Mouse (Mus musculus) natural killer cell, adult 2 months (primary cell): Measurements from ENCODE around the gene Slc22a3.

ENCODE experiments used
- DNase-seq, 2 experiments: peaks; one replicate each; pipeline ENCODE4 v3.0.0; 2022; ENCODE audit warnings: low spot score in 2 of 2

Slc22a3 gene

DNA sequence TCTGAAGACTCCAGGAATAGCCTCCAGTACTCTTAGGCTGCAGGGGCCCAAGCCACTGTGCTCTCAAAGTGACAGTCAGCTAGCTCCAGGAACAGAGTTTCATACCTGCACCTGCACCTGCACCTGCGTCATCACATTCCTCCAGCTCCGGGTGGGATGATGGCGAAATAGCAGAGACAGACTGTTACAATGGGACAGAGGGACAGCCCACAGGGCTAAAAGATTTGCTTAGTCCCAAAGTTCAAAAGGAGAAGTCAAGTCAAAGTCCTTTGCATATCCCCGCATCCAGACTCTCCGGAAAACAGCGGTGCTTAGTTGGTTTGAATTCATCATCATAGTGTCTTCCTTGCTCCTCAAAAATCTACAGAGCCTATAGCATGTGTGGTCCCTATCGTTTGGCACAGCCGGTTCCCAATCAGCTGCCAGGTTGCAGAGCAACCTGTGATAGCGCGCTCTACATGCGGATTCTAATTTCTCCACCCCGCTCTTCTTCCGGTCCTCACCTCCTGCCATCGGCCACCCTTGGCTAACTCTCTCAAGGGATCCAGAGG is at the start of gene Slc22a3:
Gene Slc22a3, minus strand, starts transcription at position 51 of the 551 bp plus-strand sequence.
- no peak for DNase-seq

DNA sequence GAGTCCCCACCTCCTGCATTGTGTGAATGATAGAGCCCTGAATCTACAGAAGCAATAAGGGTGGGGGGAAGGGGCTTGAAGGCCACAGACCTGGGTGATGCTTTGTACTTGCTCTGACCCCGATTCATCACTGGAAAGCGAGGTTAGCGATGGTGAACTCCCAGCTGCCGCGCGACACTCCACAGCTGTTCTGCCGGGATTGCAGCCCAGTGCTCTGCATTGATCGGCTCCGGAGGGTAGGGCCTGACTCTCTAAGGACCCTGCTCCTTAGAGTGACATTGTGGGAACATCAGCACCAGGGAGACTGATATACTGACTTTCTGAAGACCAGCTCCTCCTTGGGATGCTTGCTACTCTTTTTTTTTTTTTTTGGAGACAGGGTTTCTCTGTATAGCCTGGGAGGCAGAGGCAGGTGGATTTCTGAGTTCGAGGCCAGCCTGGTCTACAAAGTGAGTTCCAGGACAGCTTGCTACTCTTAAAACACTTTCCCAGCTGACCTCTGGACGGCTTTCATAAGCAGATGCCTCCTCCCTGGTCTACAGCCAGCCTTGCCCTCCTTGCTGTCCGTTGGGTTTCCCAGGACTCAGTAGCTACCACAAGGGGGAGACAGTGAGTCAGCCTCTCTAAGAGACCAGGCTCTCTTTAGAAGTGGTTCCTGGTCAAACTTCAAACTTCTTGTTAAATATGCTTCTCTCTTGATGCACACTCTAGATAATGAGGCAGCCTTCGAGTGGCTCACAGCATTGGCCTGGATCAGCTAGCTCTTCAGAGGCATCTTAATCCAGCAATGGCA is 27.0 kb upstream of the Slc22a3 start:
- DNase-seq: peak; percentile 48 to 50

DNA sequence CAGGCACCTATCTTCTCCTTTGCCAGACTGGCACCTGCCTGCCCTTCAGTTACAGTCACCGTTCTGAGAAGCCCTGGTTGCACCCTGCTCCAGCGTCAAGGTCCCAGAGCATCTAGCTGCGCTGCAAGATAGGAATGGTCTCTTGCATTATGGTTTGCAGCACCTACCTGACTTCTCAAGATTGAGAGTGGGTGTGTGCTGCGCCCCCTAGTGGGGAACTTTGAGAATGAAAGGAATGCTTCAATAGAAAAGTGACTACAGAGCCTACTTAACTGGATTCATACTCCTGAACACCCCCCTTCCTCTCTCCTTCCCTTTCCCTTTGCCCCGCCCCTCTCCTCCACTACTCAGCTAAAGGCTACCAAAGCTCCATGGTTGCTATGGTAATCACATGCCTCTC is 24.6 kb upstream of the Slc22a3 start:
- DNase-seq: peak; percentile 31 to 40

DNA sequence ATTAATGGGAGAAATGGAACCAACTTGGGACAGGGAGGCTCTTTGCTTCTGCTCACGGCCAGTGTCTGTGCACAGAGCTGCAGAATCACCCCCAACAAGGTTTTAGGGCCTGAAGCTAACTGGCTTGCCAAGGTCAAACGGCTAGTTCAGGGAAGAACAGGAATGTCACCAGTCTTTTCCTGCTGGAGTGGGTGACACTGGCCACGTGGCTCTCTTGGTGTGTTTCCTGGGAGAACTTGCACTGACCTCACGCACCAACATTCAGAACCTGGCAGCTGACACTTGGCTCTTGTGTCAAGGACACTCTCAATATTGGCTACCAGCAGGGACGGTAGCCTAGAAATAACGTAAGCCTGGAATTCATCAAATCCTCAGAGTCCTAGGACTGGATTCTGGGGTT is 22.6 kb upstream of the Slc22a3 start:
- no peak for DNase-seq

DNA sequence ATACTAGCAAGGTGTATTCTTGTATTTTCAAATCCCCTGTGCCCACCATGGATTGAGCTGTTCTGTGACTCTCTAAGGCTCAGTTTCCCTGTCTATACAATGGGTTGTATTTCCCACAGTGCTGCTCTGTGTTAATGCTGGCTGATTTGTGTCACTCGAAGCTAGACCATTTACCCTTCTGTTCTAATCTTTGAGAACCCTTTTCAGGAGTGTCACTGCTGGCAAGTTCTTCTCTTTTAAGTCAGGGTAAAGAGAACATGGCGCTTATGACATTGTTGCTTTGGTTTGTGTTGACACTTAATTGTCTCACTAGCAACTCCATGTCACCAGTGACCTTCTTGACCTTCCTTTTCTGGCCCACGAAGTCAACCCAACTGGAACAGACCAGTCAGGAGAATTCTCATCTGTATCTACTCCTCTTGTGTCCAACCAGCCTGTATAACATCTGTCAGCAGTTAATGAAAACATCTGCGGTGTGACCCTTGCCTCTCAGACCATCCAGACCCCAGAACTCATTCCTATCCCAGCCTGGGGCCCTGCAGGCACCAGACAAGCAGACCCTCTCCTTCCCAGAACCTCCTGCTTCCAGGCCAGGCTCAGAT is 22.0 kb upstream of the Slc22a3 start:
- DNase-seq: no peak

DNA sequence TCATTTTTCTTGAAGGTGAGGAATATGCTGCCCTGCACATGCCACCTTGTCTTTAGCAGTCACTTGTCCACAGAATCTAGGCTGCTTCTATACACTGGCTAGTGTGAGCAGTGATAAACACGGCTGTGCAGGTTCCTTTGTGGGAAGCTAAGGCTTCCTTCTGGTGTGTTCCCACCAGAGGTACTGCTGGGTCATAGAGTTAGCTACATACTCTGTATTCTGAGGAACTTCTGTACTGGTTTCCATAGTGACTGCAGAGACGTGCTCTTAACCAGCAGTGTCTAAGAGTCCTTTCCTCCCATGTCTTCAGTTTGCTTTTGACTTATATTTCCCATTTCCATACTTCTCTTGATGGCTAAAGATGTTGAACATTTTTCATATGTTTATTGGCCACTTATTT is 11.6 kb upstream of the Slc22a3 start:
- DNase-seq: no peak

DNA sequence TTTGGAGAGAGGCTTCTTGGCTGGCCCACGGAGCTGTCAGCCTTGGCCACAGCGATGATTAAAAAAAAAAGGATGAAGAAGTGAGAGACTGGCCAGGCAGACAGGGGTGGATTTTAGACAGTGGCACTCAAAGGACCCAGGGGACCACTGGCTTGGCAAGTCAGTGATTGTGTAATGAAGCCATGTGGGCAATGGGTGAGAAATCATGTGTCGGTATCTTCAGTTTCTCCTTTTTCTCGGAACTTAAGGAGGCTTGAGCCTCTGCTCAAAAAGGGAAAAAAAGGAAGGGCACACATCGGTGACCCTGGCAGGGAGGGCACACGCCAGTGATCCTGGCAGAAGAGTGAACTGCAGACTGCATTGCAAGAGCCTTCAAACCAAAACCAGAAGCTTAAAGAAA is 10.7 kb upstream of the Slc22a3 start:
- no peak for DNase-seq

DNA sequence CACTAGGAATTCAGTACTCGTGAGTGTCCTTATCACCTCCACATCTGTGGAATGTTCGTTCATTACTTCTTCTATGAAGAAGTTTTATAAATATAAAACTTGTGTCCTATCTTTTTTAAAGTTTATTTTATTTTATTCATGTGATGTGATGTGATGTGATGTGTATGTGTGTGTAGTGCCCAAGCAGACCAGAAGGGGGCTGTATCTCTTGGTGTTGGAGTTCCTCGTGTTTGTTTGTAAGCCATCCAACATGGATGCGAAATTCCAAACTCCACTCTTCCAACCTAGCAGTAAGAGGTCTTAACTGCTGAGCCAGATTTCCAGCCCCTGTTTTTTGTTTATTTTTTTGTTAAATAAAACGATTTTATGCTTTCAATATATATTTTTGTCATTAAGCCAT is 6.5 kb upstream of the Slc22a3 start:
- DNase-seq: no peak

DNA sequence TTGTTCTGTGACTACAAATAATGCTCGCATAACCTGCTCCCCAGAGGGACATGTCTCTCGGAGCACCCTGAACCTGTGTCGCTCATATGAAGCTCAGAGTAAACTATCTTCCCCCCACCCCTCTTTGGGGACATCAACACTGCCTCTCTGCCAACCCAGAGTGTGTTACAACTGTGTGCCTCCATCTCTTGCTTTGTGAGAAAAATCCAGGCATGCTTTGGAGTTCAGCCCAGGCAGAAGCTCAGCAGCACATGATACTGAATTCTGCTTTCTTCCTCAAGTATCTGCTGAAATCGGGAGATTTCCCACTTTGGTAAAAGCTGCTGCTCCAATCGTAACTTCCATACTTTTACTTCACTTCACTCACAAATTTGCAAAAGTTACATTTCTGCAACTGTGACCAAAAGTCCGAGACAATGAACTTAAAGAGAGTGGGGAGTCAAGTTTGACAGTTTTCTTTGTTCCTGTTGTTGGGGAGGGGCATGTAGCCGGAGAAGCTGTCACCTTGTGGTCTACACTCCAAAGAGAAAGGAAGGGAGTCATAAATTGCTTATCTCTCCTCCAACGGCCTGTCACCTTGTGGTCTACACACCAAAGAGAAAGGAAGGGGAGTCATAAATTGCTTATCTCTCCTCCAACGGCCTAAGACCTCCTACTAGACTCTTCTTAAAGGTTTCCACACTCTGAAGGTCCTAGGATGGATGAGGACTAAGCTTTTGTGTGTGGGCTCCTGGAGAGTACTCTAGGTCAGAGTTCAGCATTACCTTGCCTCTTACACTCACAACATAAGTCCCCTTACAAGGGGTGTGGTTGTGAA is 5.8 kb upstream of the Slc22a3 start:
- DNase-seq: no peak

DNA sequence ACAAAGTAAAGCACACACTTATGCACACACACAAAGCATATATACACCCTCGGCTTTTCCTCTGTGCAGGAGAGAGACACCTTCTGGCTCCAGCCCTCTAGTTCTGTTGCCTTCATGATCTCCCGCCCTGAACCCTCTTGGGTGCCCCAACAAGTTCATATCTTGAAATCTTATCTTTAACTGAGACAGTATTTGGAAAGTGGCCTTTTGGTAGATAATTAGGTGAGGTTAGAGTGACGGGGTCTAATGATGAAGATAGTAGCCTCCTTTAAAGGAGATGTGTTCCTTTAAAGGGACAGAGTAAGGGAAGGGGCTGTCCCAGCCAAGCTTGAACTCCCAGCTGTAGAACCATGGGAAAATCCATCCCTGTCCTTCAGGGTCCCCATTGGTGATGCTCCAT is 3.7 kb upstream of the Slc22a3 start:
- no peak for DNase-seq

DNA sequence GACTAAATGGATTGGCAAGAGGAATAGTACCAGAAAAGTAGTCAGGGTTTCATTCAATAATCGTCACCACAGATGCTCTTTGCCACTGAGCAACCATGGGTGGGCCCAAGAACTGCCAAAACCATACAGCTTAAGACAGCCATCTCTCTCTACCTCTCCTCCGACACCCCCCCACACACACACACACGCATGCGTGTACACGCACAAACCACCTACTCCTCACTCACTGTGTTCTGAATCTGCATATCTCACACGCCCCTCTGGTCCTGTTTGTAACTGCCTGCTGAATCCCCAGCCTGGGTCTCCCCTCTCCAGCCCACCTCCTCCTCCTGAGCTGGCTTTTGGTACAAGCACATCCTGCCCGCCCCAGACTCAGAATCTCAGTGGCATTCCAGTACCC is 872 bp upstream of the Slc22a3 start:
- DNase-seq: no peak

DNA sequence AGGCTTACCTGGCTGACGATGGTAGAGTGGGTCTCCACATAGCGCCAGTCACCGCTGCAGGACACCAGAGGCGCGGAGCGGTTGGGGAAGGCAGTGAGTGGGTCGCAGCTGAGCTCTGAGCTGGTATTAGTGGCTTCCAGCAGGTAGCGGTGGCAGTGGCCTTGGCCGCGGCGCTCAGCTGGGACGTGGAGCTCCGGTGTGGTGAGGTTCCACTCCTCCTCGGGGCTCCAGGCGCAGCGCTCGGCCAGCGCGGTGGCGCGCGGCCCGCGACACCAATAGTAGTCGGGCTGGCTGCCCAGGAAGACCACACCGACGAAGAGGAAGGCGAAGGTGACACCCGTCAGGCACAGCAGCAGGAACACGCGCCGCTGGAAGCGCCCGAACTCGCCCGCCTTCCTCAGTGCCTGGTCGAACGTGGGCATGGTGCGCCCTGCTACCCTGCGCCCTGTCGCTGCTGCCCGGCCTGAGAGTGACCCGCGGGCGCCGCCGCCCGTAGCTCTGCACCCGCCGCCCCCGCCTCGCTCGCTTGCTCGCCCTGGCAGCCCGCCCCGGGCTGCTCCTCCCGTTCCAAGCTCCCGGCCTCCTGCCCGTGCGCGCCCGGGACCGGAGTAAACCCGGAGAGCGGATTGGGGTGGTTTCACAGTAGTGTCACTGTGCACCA is 471 bp downstream of the Slc22a3 start:
- no peak for DNase-seq

DNA sequence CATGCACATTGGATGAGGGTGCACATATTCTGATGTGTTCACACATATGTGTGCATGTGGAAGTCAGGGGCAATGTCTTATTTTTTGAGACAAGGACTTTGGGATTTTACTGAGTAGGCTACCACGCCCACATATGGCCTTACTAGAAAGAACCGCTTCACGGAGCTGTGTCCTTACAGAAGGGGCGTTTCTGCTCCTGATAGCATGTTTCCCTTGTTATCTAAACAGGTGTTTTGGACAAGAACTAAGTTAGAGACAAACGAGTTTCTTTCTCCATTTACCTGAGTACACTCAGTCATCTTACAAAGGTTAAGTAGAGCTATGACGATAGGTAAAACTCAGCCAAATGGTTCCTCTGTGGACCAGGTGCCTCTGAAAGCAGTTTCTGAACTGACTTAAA is 1.8 kb downstream of the Slc22a3 start:
- no peak for DNase-seq

DNA sequence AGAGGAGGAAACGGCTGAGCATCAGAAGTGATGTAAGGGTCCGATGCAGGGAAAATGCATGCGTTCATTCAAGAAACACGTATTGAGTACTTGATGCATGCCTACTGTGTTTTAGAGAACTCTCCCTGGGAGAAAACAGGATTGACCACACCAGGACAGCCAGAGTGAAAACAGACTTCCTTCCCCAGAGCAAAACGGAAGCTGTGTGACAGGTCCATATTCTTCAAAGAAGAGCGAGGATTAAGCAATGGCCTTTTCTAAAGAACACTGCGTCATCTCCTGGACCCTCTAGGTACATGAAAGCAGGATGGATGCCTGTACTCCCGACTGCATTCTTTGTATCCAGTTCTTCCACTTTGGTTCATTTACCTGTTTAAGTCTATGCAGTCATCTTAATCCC is 8.1 kb downstream of the Slc22a3 start:
- no peak for DNase-seq

DNA sequence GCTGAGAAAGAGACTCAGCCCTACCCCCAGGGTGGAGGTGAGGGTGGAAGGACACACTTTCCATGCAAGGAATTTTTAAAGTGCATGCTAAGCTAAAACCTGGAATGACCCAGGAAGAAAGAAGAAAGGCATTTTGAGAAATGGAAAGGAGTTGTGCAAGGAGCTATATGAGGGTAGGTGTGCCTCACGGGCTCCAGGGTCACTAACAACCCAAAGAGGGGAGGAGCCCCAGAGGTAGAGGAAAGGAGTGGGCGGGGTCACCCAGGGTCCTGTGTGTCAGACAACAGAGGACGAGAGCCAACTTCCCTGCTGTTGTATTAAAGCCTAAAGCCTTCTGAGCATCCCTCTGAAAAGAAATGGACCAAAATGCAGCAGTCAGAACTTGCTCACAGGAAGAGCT is 11.9 kb downstream of the Slc22a3 start:
- DNase-seq: no peak

DNA sequence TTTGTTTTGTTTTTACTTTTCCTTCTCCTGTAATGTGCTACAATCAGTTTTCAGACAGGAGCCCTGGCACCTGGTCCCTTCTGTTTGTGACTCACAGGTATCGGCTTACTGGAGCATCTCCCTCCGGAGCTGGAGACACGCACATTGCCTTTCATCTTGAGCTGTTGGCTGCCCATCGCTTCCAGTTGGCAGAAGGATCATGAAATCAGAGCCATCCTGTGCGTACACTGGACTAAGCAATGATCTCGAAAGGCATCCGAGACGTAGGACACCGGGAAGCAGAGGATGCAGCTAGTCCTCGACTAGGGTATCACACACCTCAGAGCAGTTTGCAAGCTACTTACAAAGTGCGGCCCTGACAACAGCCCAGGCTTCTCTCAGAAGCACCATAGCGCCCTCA is 15.9 kb downstream of the Slc22a3 start:
- no peak for DNase-seq

DNA sequence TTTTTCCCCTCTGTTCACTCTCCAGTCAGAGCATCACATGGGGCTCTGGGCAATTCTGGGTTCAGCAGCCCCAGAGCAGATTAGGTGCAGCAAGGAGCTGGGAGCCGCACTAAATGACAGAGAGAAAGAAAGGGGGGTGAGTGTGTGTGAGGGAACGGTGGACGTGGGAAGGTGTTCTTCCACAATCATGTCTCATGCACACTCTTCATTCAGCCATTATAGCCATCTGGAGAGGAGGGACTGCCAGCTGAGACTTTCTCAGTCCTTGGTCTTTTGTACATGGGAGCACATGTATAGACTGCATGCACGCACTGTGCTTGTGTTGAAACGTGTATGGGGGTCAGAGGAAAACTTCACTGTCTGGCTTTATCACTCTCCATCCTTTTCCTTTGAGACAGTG is 17.6 kb downstream of the Slc22a3 start:
- DNase-seq: no peak

DNA sequence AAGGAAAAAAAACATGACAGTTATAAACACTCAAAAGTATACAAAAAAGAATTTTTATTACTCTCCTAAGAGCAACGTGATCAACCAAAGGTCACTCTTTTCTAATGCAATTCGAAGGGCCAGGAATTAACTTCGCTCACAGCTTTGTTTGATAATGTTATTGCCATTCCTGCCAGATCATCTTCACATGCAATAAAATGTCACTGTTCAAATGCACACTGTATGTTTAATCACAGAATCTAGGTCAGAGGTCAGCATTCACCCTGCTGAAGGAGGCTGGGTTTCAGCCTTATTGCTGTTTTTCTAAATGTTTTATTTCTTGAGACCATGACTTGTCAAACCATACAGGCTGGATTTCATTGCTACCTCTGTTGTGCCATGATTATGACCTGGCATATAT is 21.8 kb downstream of the Slc22a3 start:
- DNase-seq: no peak

DNA sequence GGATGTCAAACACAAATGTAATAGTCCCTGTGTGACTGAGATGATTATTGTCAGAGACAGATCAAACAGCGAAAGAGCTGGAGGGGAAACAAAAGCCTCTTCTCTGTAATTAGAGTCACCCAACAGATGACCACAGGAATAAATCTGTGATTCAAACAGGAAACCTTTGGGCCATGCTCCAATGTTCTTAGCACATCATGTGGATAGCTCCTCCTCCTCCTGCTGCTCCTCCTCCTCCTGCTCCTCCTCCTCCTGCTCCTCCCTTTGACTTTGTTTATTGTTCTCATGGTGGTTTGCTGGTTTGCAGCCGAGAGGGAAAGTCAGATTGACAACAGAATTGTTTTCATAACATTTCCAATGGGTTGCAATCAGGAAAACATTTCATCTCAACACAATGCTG is 28.1 kb downstream of the Slc22a3 start:
- DNase-seq: no peak

DNA sequence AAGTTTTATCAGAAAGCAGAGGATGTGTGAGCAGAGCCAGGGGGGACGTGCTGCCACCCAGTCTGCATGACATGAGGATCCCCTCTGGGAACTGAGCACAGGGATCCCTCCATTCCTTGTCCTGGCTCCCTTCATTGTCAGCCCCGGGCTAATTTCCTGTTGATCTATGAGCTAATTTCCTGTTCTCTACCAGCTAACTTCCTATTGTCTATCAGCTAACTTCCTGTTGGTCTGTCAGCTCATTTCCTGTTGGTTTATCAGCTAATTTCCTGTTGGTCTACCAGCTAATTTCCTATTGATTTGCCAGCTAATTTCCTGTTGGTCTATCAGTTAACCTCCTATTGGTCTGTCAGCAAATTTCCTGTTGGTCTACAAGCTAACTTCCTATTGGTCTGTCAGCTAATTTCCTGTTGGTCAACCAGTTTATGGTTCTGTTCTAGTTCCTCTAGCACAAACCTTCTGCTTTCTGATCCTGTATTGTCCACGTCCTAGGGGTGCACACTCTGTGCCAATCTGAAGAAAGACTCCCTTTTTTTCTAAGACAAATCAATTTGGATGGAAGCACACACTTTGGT is 32.9 kb downstream of the Slc22a3 start:
- no peak for DNase-seq

DNA sequence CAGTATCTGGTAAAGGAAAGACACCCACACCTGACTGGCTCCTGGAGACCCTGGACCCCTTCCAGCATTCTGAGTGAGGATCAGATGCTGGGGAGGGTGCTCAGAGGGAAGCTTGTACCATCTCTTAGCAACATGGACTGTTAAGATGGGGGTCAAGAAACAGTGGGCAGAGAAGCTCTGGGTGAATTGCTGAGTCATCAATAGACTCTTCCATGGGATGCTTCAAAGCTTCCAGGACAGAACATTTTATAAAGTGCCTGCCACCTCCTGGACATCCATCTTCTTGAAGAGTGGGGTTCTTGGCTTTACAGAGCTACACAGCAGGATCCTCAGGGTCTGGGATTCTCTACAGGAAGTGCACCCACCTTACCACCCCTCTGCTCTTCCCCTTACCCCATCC is 35.0 kb downstream of the Slc22a3 start:
- DNase-seq: no peak

DNA sequence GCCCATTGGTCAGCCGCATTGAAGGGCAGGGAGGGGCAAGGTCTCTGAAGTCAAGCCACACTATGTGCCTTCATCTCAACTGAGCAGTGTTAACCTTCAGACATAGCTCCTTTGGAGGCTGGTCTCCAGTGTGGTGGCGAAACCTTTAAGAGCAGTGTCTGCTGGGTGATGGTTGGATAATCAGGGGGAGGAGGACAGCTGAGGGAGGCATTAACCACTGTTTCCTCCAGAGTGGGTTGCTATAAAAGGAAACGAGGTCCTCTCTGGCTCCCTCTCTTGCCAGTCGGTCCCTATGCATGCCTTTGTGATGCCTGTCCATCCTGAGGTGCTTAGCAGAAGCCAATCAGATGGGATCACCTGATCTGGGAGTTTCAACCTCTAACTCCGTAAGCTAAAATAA is 38.8 kb downstream of the Slc22a3 start:
- DNase-seq: no peak
